Mouse (Mus musculus) c-Kit-positive CD71-positive TER-119-positive erythroid progenitor cells, embryonic 14.5 days (primary cell): Measurements from ENCODE around the gene Atf7ip.

Experiments used
- DNase-seq: peaks from one replicate; pipeline ENCODE4 v3.0.0-alpha.2; 2013; ENCODE audit warnings: low spot score

Atf7ip gene

GRCm38 (mm10) chr6:136486166-136486565 lies 19.8 kb upstream of the Atf7ip start:
- DNase-seq: no peak

- DNase-seq: no peak
Measured at GRCm38 (mm10) chr6:136486801-136487553, 19.0 kb upstream of the Atf7ip start.

GRCm38 (mm10) chr6:136487554-136487950 lies 18.4 kb upstream of the Atf7ip start:
- DNase-seq: no peak

- DNase-seq: no peak
Measured at GRCm38 (mm10) chr6:136489899-136490298, 16.1 kb upstream of the Atf7ip start.

GRCm38 (mm10) chr6:136490516-136491475 lies 15.2 kb upstream of the Atf7ip start:
- no peak for DNase-seq

- no peak for DNase-seq
Measured at GRCm38 (mm10) chr6:136491631-136492030, 14.3 kb upstream of the Atf7ip start.

GRCm38 (mm10) chr6:136492251-136492650 lies 13.7 kb upstream of the Atf7ip start:
- no peak for DNase-seq

GRCm38 (mm10) chr6:136493486-136493885 lies 12.5 kb upstream of the Atf7ip start:
- no peak for DNase-seq

- no peak for DNase-seq
Measured at GRCm38 (mm10) chr6:136493910-136494751, 11.8 kb upstream of the Atf7ip start.

- no peak for DNase-seq
Measured at GRCm38 (mm10) chr6:136495023-136495422, 10.9 kb upstream of the Atf7ip start.

- no peak for DNase-seq
Measured at GRCm38 (mm10) chr6:136497744-136498143, 8.2 kb upstream of the Atf7ip start.

GRCm38 (mm10) chr6:136499292-136499977 lies 6.5 kb upstream of the Atf7ip start:
- no peak for DNase-seq

- no peak for DNase-seq
Measured at GRCm38 (mm10) chr6:136508652-136509051, 2.7 kb downstream of the Atf7ip start.

- no peak for DNase-seq
Measured at GRCm38 (mm10) chr6:136510945-136511344, 5.0 kb downstream of the Atf7ip start.

- DNase-seq: no peak
Measured at GRCm38 (mm10) chr6:136512351-136512750, 6.4 kb downstream of the Atf7ip start.

GRCm38 (mm10) chr6:136516626-136517025 lies 10.7 kb downstream of the Atf7ip start:
- no peak for DNase-seq

- DNase-seq: peak; percentile 53
Measured at GRCm38 (mm10) chr6:136517221-136517620, 11.3 kb downstream of the Atf7ip start.

- peak; percentile 98 for DNase-seq
Measured at GRCm38 (mm10) chr6:136518537-136519246, 12.7 kb downstream of the Atf7ip start.

GRCm38 (mm10) chr6:136519254-136519653 lies 13.3 kb downstream of the Atf7ip start:
- DNase-seq: no peak

- DNase-seq: no peak
Measured at GRCm38 (mm10) chr6:136520361-136520760, 14.4 kb downstream of the Atf7ip start.

GRCm38 (mm10) chr6:136521681-136522080 lies 15.7 kb downstream of the Atf7ip start:
- no peak for DNase-seq
